Mouse (Mus musculus) left cerebral cortex, postnatal 36 days (tissue): ENCODE data around the gene Vamp5. TPM values are rescaled to one million over a fixed set of nuclear protein-coding genes. Genes with fewer than 3 reads are reported as not detected.

ENCODE experiments used
- total RNA-seq, 2 experiments: library from RNA; stranded (reverse); gene quantifications; 2 replicates each; pipeline ENCODE4 v1.2.3; 2021

Vamp5 gene
- total RNA-seq, 2 experiments from 2014 or later = 4.0 to 4.3 TPM

Other genes with a start within 250 kb of the Vamp5 start
- gene Atoh8, start 144.9 kb downstream of the Vamp5 start, total RNA-seq = 1 to 10 TPM; 1.1 to 1.8 TPM
- not detected for gene Sftpb, start 75.9 kb downstream of the Vamp5 start, total RNA-seq
- gene Usp39, start 35.3 kb downstream of the Vamp5 start, total RNA-seq = 10 to 100 TPM; 33.0 to 33.8 TPM
- 10 to 100 TPM; 13.9 to 19.0 TPM for gene 0610030E20Rik, start 33.2 kb downstream of the Vamp5 start, total RNA-seq
- 1 to 10 TPM; 9.0 to 9.9 TPM for gene Tmem150a, start 25.0 kb downstream of the Vamp5 start, total RNA-seq
- gene Rnf181, start 13.5 kb downstream of the Vamp5 start, total RNA-seq = 10 to 100 TPM; 71.6 to 76.2 TPM
- gene Vamp8, start 10.2 kb upstream of the Vamp5 start, total RNA-seq = 10 to 100 TPM; 12.6 to 13.8 TPM
- 10 to 100 TPM; 21.7 to 27.0 TPM for gene Ggcx, start 33.8 kb upstream of the Vamp5 start, total RNA-seq
- gene Mat2a, start 59.1 kb upstream of the Vamp5 start, total RNA-seq = 100 to 1,000 TPM; 164 to 176 TPM
- gene Sh2d6, start 141.2 kb upstream of the Vamp5 start, total RNA-seq = under 1 TPM; 0.54 to 0.72 TPM
- 1 to 10 TPM; 2.2 to 3.1 TPM for gene Capg, start 163.9 kb upstream of the Vamp5 start, total RNA-seq
- 10 to 100 TPM; 19.7 to 19.9 TPM for gene Elmod3, start 217.9 kb upstream of the Vamp5 start, total RNA-seq
- 10 to 100 TPM; 52.2 to 53.9 TPM for gene Retsat, start 218.0 kb upstream of the Vamp5 start, total RNA-seq
- 10 to 100 TPM; 89.0 to 89.3 TPM for gene Tgoln1, start 236.5 kb upstream of the Vamp5 start, total RNA-seq